Mouse (Mus musculus) CD4-positive, CD25-positive, alpha-beta regulatory T cell (primary cell): Measurements from ENCODE around the gene Plekhm3. TPM values are rescaled to one million over a fixed set of nuclear protein-coding genes. Genes with fewer than 3 reads are reported as not detected.

Source experiments
- polyA plus RNA-seq: library from polyadenylated mRNA; unstranded; fragments of 100-300 nt; shearing (Covaris generic); gene quantifications from one replicate; pipeline ENCODE4 v1.2.1, GENCODE M21; 2017

Gene Plekhm3
- polyA plus RNA-seq = 4.8 TPM

DNA sequence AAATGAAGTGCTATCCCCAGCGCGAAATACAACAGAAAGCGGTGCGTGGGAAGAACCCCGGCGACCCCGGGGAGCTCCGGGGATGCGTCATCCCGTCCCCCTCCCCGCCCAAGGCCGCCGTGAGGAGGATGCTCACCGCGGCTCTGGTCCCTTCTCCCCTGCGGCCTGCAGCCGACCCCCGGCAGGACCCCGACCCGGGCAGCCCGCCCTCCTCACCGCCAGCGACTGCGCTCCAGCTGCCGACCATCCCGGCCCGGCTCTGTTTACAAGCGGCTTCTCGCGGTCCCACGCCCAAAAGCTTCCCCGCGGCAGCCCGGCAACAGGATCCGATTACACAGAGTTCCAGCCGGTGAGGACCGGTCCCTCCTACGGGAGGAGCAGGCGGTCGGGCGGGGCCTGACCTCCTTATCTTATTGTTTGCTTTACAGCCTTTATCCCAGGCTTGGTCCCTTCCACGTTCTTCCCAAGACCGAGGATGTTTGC, at the start of gene Plekhm3:
Gene Plekhm3, minus strand, starts transcription at position 346 of the 483 bp plus-strand sequence.

DNA sequence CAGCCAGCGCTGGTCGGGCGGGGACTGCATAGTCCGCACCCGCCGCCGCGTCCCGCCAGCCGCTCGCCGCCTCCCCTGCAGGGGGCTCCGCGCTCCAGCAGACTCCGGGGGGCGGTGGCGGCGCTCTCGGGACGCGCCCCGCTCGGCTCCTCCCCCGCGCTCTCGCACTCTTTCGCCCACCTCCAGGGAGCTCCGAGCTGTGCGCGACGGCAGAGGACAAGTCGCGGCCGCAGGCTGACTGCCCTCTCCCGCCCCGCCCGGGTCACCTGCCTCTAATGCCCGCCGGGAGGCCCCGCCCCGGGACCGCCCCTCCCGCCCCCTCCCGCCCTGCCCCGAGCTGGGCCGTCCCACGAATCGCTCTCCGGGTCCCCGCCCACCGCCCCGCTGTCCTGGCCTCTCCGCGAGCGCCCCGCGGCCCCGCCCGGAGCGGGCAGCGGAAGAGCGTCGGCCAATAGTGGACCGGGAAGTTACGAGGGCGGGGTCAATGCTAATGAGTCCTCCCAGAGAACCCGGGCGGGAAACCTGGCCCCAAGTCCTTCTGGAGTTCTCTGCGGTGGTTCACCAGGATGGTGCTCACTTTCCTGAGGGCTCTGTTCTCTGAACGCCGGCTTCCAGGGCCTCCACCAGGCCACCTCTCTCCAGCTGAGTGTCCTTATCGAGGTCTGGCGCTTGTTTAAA, 219.0 kb downstream of the Plekhm3 start, which contains the start of gene Fzd5:
Gene Fzd5, minus strand, starts transcription at position 250 of the 678 bp plus-strand sequence.

Other genes with a start within 250 kb of the Plekhm3 start
- gene Fzd5, start 219.1 kb downstream of the Plekhm3 start, polyA plus RNA-seq = 0.28 TPM
- 0.29 TPM for gene Akr1cl, start 75.9 kb upstream of the Plekhm3 start, polyA plus RNA-seq
- gene Cryge, start 94.3 kb upstream of the Plekhm3 start, polyA plus RNA-seq = not detected
- gene Crygd, start 106.6 kb upstream of the Plekhm3 start, polyA plus RNA-seq = not detected
- not detected for gene Crygc, start 116.9 kb upstream of the Plekhm3 start, polyA plus RNA-seq
- not detected for gene Crygb, start 125.5 kb upstream of the Plekhm3 start, polyA plus RNA-seq
- gene Cryga, start 146.5 kb upstream of the Plekhm3 start, polyA plus RNA-seq = not detected
- not detected for gene Gm28845, start 162.7 kb upstream of the Plekhm3 start, polyA plus RNA-seq
- gene D630023F18Rik, start 166.4 kb upstream of the Plekhm3 start, polyA plus RNA-seq = not detected
- 13.1 TPM for gene Idh1, start 229.7 kb upstream of the Plekhm3 start, polyA plus RNA-seq
- 24.2 TPM for gene Pikfyve, start 229.9 kb upstream of the Plekhm3 start, polyA plus RNA-seq